Mouse (Mus musculus) hindbrain, embryonic 11.5 days (tissue): ENCODE measurements around the gene Gm20388. TPM values are rescaled to one million over a fixed set of nuclear protein-coding genes. Genes with fewer than 3 reads are reported as not detected.

Source experiments
- ATAC-seq: fragments of 200-750 bp; cut with Nextera tagmentation; 2 replicates; pipeline ENCODE4 v1.8.0; 2017; ENCODE audit warnings: mild to moderate bottlenecking, moderate TSS enrichment, moderate library complexity; ENCODE audit not compliant: low FRiP score
- DNase-seq: peaks from one replicate; pipeline ENCODE4 v3.0.0-alpha.2; 2015; ENCODE audit warnings: low spot score
- H3K27ac ChIP-seq: fragments of 300-500 bp; sonication (generic); 2 replicates; pipeline ENCODE4 v1.5.1; 2014; ENCODE audit warnings: mild to moderate bottlenecking, low read depth, low read length
- H3K27me3 ChIP-seq: fragments of 300-500 bp; sonication (generic); 2 replicates; pipeline ENCODE4 v1.6.1; 2014; ENCODE audit warnings: mild to moderate bottlenecking, low read length, moderate library complexity, mixed read lengths; ENCODE audit not compliant: control insufficient read depth, insufficient read depth
- H3K36me3 ChIP-seq: fragments of 300-500 bp; sonication (generic); 2 replicates; pipeline ENCODE4 v1.6.1; 2014; ENCODE audit warnings: mild to moderate bottlenecking, low read length, moderate library complexity, mixed read lengths; ENCODE audit not compliant: control insufficient read depth, insufficient read depth
- H3K4me1 ChIP-seq: fragments of 300-500 bp; sonication (generic); replicated peaks from 2 replicates; pipeline ENCODE4 v1.6.1; 2014; ENCODE audit warnings: low read length, mixed read lengths; ENCODE audit not compliant: control insufficient read depth, insufficient read depth
- H3K4me2 ChIP-seq: fragments of 300-500 bp; sonication (generic); replicated peaks from 2 replicates; pipeline ENCODE4 v1.6.1; 2014; ENCODE audit warnings: mild to moderate bottlenecking, low read depth, low read length
- H3K4me3 ChIP-seq: fragments of 300-500 bp; sonication (generic); 2 replicates; pipeline ENCODE4 v1.5.1; 2014; ENCODE audit warnings: low read depth, low read length
- H3K9ac ChIP-seq: fragments of 300-500 bp; sonication (generic); 2 replicates; pipeline ENCODE4 v1.6.1; 2014; ENCODE audit warnings: low read depth, low read length
- H3K9me3 ChIP-seq: fragments of 300-500 bp; sonication (generic); 2 replicates; pipeline ENCODE4 v1.6.1; 2016; ENCODE audit warnings: low read length; ENCODE audit not compliant: control insufficient read depth
- WGBS: fragments of 180-500 bp; shearing (Covaris S2); extraction: QIAGEN DNeasy Blood & Tissue Kit; methylation state at CpG from one replicate; pipeline ENCODE4 v1.1.7; 2014; 5-methylcytosine and 5-hydroxymethylcytosine counted together
- polyA plus RNA-seq: library from polyadenylated mRNA; unstranded; fragments of >200 nt; fragmentation: Nextera tagmentation; extraction: Ambion mirVana; gene quantifications from 2 replicates; pipeline ENCODE4 v1.2.1, GENCODE M21; 2014

Gm20388 gene
- polyA plus RNA-seq, 1 experiment from 2014 or later: 11.8 TPM

DNA sequence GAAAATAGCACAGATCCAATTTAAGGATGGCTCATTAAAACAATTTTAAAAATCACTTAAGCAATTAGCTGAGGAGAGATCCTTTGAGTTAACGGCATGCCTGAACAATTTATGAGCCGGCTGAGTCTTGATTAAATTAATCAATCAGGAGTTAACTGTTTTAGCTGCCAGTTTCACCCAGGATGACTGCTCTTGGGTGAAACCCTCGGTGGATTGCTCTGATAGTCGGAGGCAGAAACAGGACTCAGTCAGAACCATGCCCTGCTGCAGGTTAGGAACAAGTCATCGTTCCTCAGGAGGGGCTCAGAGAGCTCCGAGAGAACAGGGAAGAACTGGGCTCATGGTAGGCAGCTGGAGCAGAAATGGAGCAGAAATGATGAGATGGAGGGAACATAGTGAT, 4241.2 kb downstream of the Gm20388 start:
- Histone ChIP-seq H3K4me1 (no peaks in the 10 kb centered on the region), H3K9ac (no peak overlapping the region), H3K27me3 (no peaks in the 10 kb centered on the region), H3K4me3 (no peak overlapping the region), H3K36me3 (no peaks in the 10 kb centered on the region), H3K4me2 (no peak overlapping the region), H3K27ac (no peak overlapping the region), H3K9me3 (no peaks in the 10 kb centered on the region)
- 85% methylated on average over 6 of the region's 6 CpGs for WGBS
- ATAC-seq (no peak), DNase-seq (no peak)

GRCm38 (mm10) chr8:124152771-124153170, 4242.1 kb downstream of the Gm20388 start:
- no peaks in the 10 kb centered on the region for H3K9me3 ChIP-seq
- H3K27ac ChIP-seq: no peak overlapping the region
- H3K4me2 ChIP-seq: no peak overlapping the region
- no peak for DNase-seq
- no peak overlapping the region for H3K9ac ChIP-seq
- no peak overlapping the region for H3K4me3 ChIP-seq
- H3K27me3 ChIP-seq: no peaks in the 10 kb centered on the region
- no peaks in the 10 kb centered on the region for H3K4me1 ChIP-seq
- WGBS: 91% methylated on average over 8 of the region's 8 CpGs
- no peak for ATAC-seq
- H3K36me3 ChIP-seq: no peaks in the 10 kb centered on the region

DNA sequence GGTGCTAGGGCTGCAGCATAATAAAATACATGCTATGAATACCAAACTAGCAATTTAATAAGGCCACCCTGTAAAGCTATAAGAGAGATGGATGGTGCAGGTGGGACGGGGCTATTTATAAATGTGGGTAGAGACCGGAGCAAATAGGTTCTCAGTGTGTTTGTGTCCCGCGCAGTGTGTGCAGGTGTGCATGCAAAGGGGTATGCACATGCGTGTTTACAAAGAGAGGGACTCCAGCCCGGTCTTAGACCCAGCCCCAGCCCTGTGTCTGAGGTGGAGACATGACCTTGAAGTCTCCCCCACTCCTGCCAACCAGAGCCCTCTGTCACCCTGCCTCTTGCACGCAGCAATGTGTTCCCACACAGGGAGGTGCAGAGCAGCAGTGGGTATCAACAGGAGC, 4245.7 kb downstream of the Gm20388 start:
- Histone ChIP-seq H3K9ac (no peak overlapping the region), H3K9me3 (no peaks in the 10 kb centered on the region), H3K27ac (no peak overlapping the region), H3K36me3 (no peaks in the 10 kb centered on the region), H3K4me1 (no peaks in the 10 kb centered on the region), H3K4me2 (no peak overlapping the region), H3K4me3 (no peak overlapping the region), H3K27me3 (no peaks in the 10 kb centered on the region)
- 88% methylated on average over 7 of the region's 7 CpGs for WGBS
- no peak for ATAC-seq
- DNase-seq: no peak

- Histone ChIP-seq H3K9me3 (no peaks in the 10 kb centered on the region), H3K27me3 (no peaks in the 10 kb centered on the region), H3K4me3 (no peak overlapping the region), H3K27ac (no peak overlapping the region), H3K9ac (no peak overlapping the region), H3K4me2 (no peak overlapping the region), H3K4me1 (no peaks in the 10 kb centered on the region), H3K36me3 (no peaks in the 10 kb centered on the region)
- no peak for DNase-seq
- ATAC-seq: no peak
- WGBS: 84% methylated on average over 5 of the region's 5 CpGs
These were observed 4251.0 kb downstream of the Gm20388 start for GRCm38 (mm10) chr8:124161683-124162082.

- no peaks in the 10 kb centered on the region for H3K27me3 ChIP-seq
- 94% methylated on average over 5 of the region's 5 CpGs for WGBS
- no peak overlapping the region for H3K9ac ChIP-seq
- H3K27ac ChIP-seq: no peak overlapping the region
- H3K4me2 ChIP-seq: no peak overlapping the region
- no peaks in the 10 kb centered on the region for H3K36me3 ChIP-seq
- no peaks in the 10 kb centered on the region for H3K9me3 ChIP-seq
- no peaks in the 10 kb centered on the region for H3K4me1 ChIP-seq
- ATAC-seq: no peak
- no peak for DNase-seq
- H3K4me3 ChIP-seq: no peak overlapping the region
These were observed 4252.6 kb downstream of the Gm20388 start for GRCm38 (mm10) chr8:124163258-124163657.

DNA sequence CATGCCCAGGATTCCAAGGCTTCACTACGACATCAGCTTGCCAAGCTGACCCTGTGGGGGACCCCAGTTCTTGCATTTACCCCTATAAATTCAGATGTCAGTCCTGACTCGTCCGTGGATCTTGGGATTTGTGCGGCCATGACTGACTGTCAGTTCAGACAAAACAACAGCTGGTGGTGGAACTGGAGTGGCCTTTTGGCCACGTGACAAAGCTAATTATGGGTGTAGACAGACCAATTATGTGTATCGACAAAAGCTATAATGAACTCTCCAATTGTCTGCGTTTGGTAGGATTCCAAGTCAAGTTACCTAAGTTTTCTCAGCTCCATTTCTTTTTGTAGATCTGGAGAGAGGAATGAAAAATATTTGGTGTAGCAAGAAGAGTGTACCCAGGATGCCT, 4259.1 kb downstream of the Gm20388 start:
- no peaks in the 10 kb centered on the region for H3K27me3 ChIP-seq
- H3K27ac ChIP-seq: no peak overlapping the region
- H3K9ac ChIP-seq: no peak overlapping the region
- no peaks in the 10 kb centered on the region for H3K36me3 ChIP-seq
- no peaks in the 10 kb centered on the region for H3K9me3 ChIP-seq
- ATAC-seq (no peak), DNase-seq (no peak)
- no peaks in the 10 kb centered on the region for H3K4me1 ChIP-seq
- H3K4me3 ChIP-seq: no peak overlapping the region
- 67% methylated on average over 7 of the region's 7 CpGs for WGBS
- no peak overlapping the region for H3K4me2 ChIP-seq

- H3K9ac ChIP-seq: no peak overlapping the region
- H3K27me3 ChIP-seq: no peaks in the 10 kb centered on the region
- H3K4me2 ChIP-seq: no peak overlapping the region
- no peak overlapping the region for H3K27ac ChIP-seq
- ATAC-seq: no peak
- no peaks in the 10 kb centered on the region for H3K36me3 ChIP-seq
- no peaks in the 10 kb centered on the region for H3K4me1 ChIP-seq
- no peak overlapping the region for H3K4me3 ChIP-seq
- DNase-seq: no peak
- H3K9me3 ChIP-seq: no peaks in the 10 kb centered on the region
- 82% methylated on average over 7 of the region's 7 CpGs for WGBS
These were observed 4260.0 kb downstream of the Gm20388 start for GRCm38 (mm10) chr8:124170671-124171070.

DNA sequence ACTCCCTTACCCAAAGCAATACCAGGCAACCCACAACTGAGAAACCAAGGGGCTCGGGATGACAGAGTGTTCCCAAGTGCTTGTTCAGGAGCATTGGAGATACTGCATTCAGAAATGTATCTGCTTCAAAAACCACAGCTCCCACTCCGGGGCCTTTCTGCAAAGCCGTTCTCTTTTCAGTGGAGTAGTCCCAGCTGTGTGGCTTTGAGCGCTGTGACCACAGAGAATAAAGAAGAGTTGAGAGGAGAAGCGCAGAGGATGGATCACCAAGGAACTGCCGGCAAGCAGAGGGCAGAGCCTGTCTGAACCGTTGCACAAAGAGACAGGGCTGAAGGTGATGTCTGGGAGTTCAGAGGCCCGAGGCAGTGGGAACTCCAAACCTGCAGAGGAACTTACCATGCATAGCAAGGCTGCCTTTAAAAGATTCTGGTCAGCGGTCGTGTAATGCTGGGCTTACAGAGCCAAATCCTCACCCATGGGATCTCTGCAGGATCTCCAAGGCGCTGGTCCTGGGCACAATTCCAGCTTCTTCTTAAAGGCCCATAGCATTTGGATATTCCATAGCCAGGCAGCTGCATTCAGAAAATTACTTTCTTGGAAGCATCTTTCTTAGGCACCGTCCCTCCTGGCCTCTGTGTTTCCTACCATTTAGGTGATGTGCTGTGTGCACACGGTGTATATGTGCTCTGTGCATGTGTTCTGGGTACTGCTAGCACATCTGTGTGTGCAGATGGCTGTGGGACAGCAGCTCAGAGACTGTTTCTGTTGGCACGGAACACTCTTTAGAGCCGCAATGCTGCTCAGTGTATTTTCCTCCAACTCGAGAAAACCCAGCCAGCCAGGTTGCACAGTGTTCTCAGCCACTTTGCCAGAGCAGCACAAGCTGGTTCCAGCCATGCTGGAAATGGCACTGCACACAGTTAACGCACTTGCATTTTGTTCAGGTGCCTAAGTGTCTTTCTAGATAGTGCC, 4261.2 kb downstream of the Gm20388 start:
- Histone ChIP-seq H3K36me3 (no peaks in the 10 kb centered on the region), H3K27me3 (no peaks in the 10 kb centered on the region), H3K4me2 (no peak overlapping the region), H3K4me1 (no peaks in the 10 kb centered on the region), H3K9me3 (no peaks in the 10 kb centered on the region), H3K27ac (no peak overlapping the region), H3K4me3 (no peak overlapping the region), H3K9ac (no peak overlapping the region)
- DNase-seq: no peak
- ATAC-seq: no peak
- WGBS: 69% methylated on average over 17 of the region's 17 CpGs

DNA sequence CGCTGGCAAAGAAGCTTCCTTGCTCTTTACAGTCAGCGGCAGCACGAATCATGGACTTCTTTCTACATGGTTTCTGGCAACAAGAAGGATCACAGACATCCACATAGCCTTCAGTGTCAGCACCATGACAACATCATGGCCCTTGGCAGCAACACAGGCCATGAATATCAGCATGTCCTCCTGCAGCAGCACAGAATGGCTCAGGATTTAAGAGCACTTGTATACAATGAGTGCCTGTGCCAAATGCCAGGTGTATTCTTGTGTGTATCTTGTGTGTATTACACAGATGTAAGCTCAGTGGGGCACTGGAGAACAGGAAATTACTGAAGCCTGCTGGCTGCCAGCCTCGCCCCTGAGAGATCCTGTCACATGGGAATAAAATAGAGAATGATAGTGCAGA, 4263.0 kb downstream of the Gm20388 start:
- no peaks in the 10 kb centered on the region for H3K4me1 ChIP-seq
- no peak overlapping the region for H3K4me2 ChIP-seq
- H3K9ac ChIP-seq: no peak overlapping the region

More for the DNA sequence above, 4263.0 kb downstream of the Gm20388 start:
- no peaks in the 10 kb centered on the region for H3K27me3 ChIP-seq
- WGBS: 87% methylated on average over 4 of the region's 4 CpGs
- H3K36me3 ChIP-seq: no peaks in the 10 kb centered on the region
- ATAC-seq: no peak
- DNase-seq: no peak
- H3K4me3 ChIP-seq: no peak overlapping the region
- H3K27ac ChIP-seq: no peak overlapping the region
- no peaks in the 10 kb centered on the region for H3K9me3 ChIP-seq
